In the genomic region with DNA sequence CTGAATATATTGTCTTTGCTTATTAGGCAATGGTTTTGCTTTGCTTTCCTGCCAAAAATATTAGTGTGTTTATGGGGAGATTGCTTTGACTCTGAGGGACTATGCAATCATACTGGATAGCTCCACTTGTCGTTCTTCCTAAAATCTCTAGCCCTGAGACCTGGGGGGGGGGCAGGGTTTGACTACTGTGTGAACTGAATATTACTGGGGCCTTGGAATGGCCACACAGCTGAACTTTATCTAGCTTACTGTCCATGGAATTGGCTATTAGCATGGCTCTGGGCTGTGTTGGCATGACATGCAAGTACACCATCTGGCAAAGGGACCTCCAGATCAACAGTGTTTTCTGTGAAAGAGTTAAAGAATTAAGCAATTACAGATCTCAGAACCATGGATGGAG, we compare ENCODE assay signal across 27 mouse cellular contexts.
A peak's percentile ranks its signal among the peaks of the same experiment; 100 is the strongest.
DNase-seq lines count a peak whose midpoint lies in the region; ATAC-seq and TF ChIP-seq lines count a peak whose summit lies in the region.
"Had no signal": no experiment of that assay in that cellular context is flagged by ENCODE, and none has a peak within 500 bp of the region (broad histone marks: within the 10 kb centered on the region; RNA-seq: fewer than 3 reads in every experiment).

No protein-coding gene starts in this region.

- no peak overlapping the region for H3K9ac ChIP-seq in lung, embryonic 16.5 days (ENCODE audit: low read length)
- H3K9ac ChIP-seq: embryonic facial prominence, embryonic 13.5 days; forebrain, embryonic 12.5 days; forebrain, embryonic 15.5 days; heart, embryonic 13.5 days; hindbrain, embryonic 13.5 days had no signal

- ATAC-seq in lung, embryonic 16.5 days (ENCODE audit: low read depth) = peak; percentile 90
- ATAC-seq: CD4-positive, CD25-positive, alpha-beta regulatory T cell, adult 4 months; forebrain, embryonic 15.5 days; hindbrain, embryonic 16.5 days; inflammation-experienced regulatory T-cells, adult 6 months had no signal

- no peaks in the 10 kb centered on the region for H3K27me3 ChIP-seq in cerebellum, adult 2 months (ENCODE audit: control insufficient read depth, insufficient read depth, low read length)
- no peaks in the 10 kb centered on the region for H3K27me3 ChIP-seq in lung, embryonic 16.5 days (ENCODE audit: control insufficient read depth, insufficient read depth, low read depth, low read length)
- H3K27me3 ChIP-seq: embryonic facial prominence, embryonic 13.5 days; forebrain, embryonic 12.5 days; forebrain, embryonic 15.5 days; heart, embryonic 13.5 days; hindbrain, embryonic 13.5 days had no signal

- H3K4me1 ChIP-seq in cerebellum, adult 2 months (ENCODE audit: control insufficient read depth, insufficient read depth, low read length) = no peaks in the 10 kb centered on the region
- H3K4me1 ChIP-seq in lung, embryonic 16.5 days (replicated peaks; ENCODE audit: control insufficient read depth, insufficient read depth, low read length) = peaks cover 5% of the 10 kb centered on the region
- H3K4me1 ChIP-seq: heart, embryonic 10.5 days; heart, embryonic 13.5 days had no signal

- TF ChIP-seq CTCF in cerebellum, adult 2 months (IDR thresholded peaks at IDR 0.05; ENCODE audit: borderline replicate concordance, insufficient read depth, low read depth, low read length) = no peak
- TF ChIP-seq CTCF in layer of hippocampus, adult 2 months (conservative IDR thresholded peaks at IDR 0.05) = no peak

- no peak overlapping the region for H3K27ac ChIP-seq in cerebellum, adult 2 months (ENCODE audit: insufficient read depth, low read length)
- H3K27ac ChIP-seq in layer of hippocampus, adult 2 months = peak overlapping the region; percentile 47
- no peak overlapping the region for H3K27ac ChIP-seq in lung, embryonic 16.5 days (ENCODE audit: low read length)
- H3K27ac ChIP-seq: embryonic facial prominence, embryonic 10.5 days; embryonic facial prominence, embryonic 13.5 days; forebrain, embryonic 12.5 days; forebrain, embryonic 15.5 days; heart, adult 2 months; heart, embryonic 10.5 days; heart, embryonic 13.5 days; hindbrain, embryonic 13.5 days had no signal

- no peaks in the 10 kb centered on the region for H3K9me3 ChIP-seq in lung, embryonic 16.5 days (ENCODE audit: control insufficient read depth, low read length)
- H3K9me3 ChIP-seq: embryonic facial prominence, embryonic 10.5 days; embryonic facial prominence, embryonic 13.5 days; forebrain, embryonic 12.5 days; forebrain, embryonic 15.5 days; heart, embryonic 10.5 days; heart, embryonic 13.5 days; hindbrain, embryonic 13.5 days had no signal

- H3K36me3 ChIP-seq in lung, embryonic 16.5 days (ENCODE audit: control insufficient read depth, insufficient read depth, low read length) = no peaks in the 10 kb centered on the region
- H3K36me3 ChIP-seq: embryonic facial prominence, embryonic 10.5 days; embryonic facial prominence, embryonic 13.5 days; forebrain, embryonic 12.5 days; forebrain, embryonic 15.5 days; heart, embryonic 10.5 days; heart, embryonic 13.5 days; hindbrain, embryonic 13.5 days had no signal

- H3K4me2 ChIP-seq in lung, embryonic 16.5 days (ENCODE audit: low read depth, low read length) = no peak overlapping the region
- H3K4me2 ChIP-seq: embryonic facial prominence, embryonic 13.5 days; forebrain, embryonic 12.5 days; forebrain, embryonic 15.5 days; heart, embryonic 13.5 days; hindbrain, embryonic 13.5 days had no signal

- WGBS in cerebellum, adult 2 months = 27% methylated on average over 1 of the region's 1 CpGs
- WGBS in lung, embryonic 16.5 days = 29% methylated on average over 1 of the region's 1 CpGs

- H3K4me3 ChIP-seq in cerebellum, adult 2 months (replicated peaks; ENCODE audit: insufficient read depth, low read depth, low read length) = no peak overlapping the region
- no peak overlapping the region for H3K4me3 ChIP-seq in layer of hippocampus, adult 2 months
- H3K4me3 ChIP-seq in lung, embryonic 16.5 days (ENCODE audit: low read length) = no peak overlapping the region
- H3K4me3 ChIP-seq: embryonic facial prominence, embryonic 10.5 days; embryonic facial prominence, embryonic 13.5 days; erythroblast, embryonic 14.5 days; forebrain, embryonic 12.5 days; forebrain, embryonic 15.5 days; heart, adult 2 months; heart, embryonic 10.5 days; heart, embryonic 13.5 days; hindbrain, embryonic 13.5 days had no signal

- DNase-seq in cerebellum, postnatal 14 days = peak; percentile 26 to 49
- no peak for DNase-seq in cerebellum, adult 2 months
- DNase-seq in layer of hippocampus, adult 2 months (ENCODE audit: low spot score in 2 of 2) = no peak
- DNase-seq in layer of hippocampus, adult 11-12 months (ENCODE audit: low spot score) = no peak
- no peak for DNase-seq in lung, postnatal 25 days (ENCODE audit: low spot score)
- peak; percentile 4 for DNase-seq in adipocyte (ENCODE audit: low spot score)
- DNase-seq in kidney, adult 18-20 months = no peak
- DNase-seq: adrenal gland, adult 8-10 months; adrenal gland, postnatal 25 days; cerebellum, adult 18-20 months; cerebellum, postnatal 36 days; embryo, embryonic 11 days; gastrocnemius, postnatal 25 days; heart, adult 2 months; heart, postnatal 14 days had no signal

- TF ChIP-seq POLR2A in cerebellum, adult 2 months (IDR thresholded peaks at IDR 0.05; ENCODE audit: borderline replicate concordance, insufficient read depth, low read length) = no peak

Comparison
In these comparisons a context has a peak if more than half of its experiments do, and no peak if none do; other contexts are left out.
1. DNase-seq: peak in cerebellum, postnatal 14 days (2 of 2) and adipocyte (single experiment); none in cerebellum, adult 2 months (0 of 2), layer of hippocampus, adult 2 months (0 of 2), layer of hippocampus, adult 11-12 months (single experiment), lung, postnatal 25 days (single experiment) and kidney, adult 18-20 months (single experiment).